Mouse (Mus musculus) lung, postnatal 0 days (tissue): ENCODE measurements around the gene Elfn2.

Experiments used
- CTCF ChIP-seq: IDR thresholded peaks from 2 replicates; pipeline ENCODE4 v1.5.1; 2016; ENCODE audit warnings: antibody characterized with exemption, mild to moderate bottlenecking
- EP300 ChIP-seq: IDR thresholded peaks from 2 replicates; pipeline ENCODE4 v1.6.1; 2016; ENCODE audit warnings: antibody characterized with exemption, mild to moderate bottlenecking, control low read depth

DNA sequence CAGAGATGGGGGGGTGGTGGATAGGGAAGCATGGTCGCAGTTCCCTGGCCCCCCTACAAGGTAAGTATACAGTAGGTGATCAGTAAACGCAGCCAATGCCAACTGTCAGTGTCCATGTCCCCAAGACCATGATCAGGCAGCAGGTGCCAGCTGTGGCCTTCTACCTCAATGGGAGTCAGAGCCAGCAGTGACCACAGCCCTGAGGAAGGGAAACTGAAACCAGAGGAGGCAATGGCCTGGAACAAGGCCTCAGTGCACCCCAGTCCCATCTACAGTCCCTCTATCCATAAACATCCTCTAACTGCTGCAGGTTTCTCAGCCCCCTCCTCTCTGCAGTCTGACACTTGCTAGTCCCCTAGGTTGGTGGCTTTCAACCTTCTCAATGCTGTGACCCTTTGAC lies 27.9 kb downstream of the Elfn2 start:
- TF ChIP-seq CTCF = no peak
- TF ChIP-seq EP300 = no peak
